Mouse (Mus musculus) WW6 (cell line): Measurements from ENCODE around the gene Fcgr1.
"Not testable (repeated sequence)": the region's sequence is repeated elsewhere in the genome, so short reads cannot be mapped to it uniquely, and the experiment has no call there.

Experiments
- DNase-seq: peaks from one replicate; pipeline ENCODE4 v3.0.0-alpha.2; 2013; ENCODE audit warnings: low read depth, low spot score

Fcgr1 gene

GRCm38 (mm10) chr3:96293787-96294186 lies at the start of gene Fcgr1:
TSS of gene Fcgr1 (minus strand) at chr3:96293969.
- no peak for DNase-seq

DNA sequence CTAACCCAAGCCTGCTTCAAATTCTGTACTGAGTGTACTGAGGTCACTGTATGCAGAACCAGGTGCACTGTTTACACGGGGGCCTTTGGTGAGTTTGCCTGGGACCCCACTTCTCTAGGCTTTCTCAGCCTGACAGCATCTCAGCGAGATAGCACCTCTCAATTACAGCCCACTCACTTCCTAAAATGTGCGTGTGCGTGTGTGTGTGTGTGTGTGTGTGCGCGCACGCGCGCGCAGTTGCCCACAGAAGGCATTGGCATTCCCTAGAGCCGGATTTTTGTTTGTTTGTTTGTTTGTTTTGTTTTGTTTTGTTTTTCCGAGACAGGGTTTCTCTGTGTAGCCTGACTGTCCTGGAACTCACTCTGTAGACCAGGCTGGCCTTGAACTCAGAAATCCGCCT lies 48.9 kb upstream of the Fcgr1 start:
- DNase-seq, result not testable (repeated sequence)

GRCm38 (mm10) chr3:96342100-96342499 lies 48.3 kb upstream of the Fcgr1 start:
- not testable (repeated sequence) for DNase-seq

DNA sequence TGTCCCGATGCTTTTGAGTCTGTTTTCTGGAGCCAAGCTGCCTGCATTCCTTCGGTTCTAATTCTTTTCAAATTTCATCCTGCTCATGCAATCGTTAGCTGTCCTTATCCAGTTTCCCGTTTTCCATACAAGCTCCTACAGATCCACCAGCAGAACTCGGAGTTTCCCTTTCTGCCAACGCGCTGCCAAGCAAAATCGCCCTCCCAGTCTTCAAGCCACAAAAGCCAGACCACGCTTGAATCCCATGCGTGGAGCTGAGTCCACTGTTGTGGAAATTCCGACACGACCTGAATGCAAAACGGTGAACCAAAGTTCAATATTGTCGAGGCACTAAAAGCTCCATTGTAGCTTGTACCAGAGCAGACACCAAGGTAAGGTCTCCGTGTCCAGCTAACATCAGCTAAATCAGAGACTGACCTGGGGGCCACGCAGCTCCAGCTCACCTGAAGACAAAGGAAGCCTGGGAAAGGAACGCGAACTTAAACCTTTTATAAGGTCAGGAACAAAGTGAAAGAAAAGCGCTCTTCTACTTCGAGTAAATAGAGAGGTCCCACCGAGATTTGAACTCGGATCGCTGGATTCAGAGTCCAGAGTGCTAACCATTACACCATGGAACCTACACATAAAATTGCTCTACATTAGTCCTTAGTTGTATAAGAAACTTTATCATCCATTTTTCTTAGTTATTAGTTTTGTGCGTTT lies 47.0 kb upstream of the Fcgr1 start:
- no peak for DNase-seq

DNA sequence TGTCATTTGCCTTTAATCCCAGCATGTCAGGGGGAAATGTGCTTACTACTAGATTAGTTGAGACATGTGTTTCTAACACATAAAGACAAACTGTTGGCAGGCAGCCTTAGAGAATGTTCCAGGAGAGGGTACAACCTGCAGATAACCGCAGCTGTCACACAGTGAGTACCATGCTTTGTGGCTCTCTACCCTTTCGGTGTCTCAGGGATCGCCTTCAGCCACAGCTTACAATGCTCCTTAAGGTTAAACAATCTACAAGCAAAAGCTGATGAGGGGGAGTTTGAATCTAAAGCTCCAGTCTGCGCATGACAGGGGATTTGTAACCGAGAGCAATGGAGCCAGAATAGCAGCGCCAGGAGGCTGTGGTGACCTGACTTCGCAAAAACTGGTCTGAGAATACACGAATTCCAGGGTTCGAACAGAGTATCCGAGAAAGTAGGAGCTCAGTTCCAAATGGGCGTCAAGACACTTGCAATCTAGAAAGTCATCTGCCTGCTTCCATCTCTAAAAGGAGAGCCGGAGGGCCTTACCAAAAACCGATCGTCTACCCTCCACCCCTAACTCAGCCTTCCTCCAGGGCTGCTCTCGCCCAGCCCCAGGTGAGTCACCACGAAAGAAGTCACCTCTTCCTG lies 45.2 kb upstream of the Fcgr1 start:
- no peak for DNase-seq

GRCm38 (mm10) chr3:96338043-96338442 lies 44.3 kb upstream of the Fcgr1 start:
- no peak for DNase-seq

GRCm38 (mm10) chr3:96337269-96337668 lies 43.5 kb upstream of the Fcgr1 start:
- DNase-seq, result no peak

- no peak for DNase-seq
These were observed 42.9 kb upstream of the Fcgr1 start for GRCm38 (mm10) chr3:96336636-96337035.

GRCm38 (mm10) chr3:96335591-96335990 lies 41.8 kb upstream of the Fcgr1 start:
- no peak for DNase-seq

GRCm38 (mm10) chr3:96335163-96335550 lies 41.4 kb upstream of the Fcgr1 start:
- no peak for DNase-seq

DNA sequence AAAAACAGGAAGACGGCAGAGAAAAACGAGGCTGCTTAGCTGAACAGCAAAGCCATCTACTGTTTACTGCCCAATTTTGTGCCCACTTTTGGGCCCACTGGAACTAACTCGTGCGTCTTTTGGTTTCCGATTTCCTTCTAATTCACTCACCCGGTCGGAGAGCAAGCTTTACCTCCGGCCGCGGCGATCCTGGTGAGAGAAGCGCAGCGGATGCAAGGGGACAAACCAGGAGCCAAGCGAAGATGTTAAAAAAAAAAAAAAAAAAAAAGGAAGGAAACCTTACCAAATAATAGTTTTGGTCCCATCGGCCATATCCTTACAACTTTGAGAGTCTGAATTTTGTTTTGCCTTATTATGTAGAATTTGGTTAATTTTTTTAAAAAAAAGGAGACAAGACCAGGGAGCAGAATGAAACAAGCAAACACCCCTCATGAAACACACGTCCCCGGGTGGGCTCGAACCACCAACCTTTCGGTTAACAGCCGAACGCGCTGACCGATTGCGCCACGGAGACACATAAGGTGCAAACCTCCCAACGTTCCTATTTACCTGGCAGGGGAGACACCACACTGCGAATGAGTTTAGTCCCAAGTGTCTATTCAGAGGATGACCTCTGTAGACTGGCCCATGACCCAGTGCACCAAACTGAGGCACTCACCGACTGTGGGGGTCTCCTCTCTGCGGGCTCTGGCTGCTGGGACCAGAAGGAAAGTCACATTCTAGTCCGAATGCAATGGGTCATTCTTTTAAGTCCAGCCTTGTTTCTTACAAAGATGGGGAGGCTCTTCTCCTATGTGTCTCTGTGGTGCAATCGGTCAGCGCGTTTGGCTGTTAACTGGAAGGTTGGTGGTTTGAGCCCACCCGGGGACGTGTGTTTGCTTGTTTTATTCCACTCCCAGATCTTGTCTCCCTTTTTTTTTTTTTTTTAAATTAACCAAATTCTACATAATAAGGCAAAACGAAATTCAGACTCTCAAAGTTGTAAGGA lies 40.7 kb upstream of the Fcgr1 start:
- no peak for DNase-seq

DNA sequence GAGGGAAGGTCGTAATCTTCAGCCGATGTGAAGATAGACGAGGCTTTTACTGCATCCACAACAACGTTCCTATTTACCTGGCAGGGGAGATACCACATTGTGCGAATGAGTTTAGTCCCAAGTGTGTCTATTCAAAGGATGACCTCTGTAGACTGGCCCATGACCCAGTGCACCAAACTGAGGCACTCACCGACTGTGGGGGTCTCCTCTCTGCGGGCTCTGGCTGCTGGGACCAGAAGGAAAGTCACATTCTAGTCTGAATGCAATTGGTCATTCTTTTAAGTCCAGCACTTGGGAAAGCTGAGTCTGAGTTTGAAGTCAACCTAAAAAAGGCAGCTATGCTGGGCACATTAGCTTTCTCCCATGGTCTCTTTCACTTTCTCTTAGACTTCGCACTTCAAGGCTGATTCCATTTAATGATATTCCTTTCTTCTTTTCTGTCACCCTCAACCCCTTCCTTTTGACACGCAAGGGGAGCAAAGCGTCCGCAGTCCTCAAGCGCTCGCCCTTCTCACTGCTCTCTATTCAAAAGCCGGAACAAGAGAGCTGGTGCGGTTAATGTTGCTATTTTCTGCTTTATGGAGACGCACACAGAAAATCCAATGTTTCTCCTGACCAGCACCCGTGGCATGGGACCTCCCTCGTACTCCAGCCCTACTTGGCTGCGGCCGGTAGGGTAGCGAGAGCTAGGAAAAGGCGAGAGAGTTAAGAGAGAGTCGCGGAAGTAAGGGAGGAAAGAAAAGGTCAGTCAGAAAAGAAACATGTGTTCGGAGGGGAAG lies 39.8 kb upstream of the Fcgr1 start:
- no peak for DNase-seq

DNA sequence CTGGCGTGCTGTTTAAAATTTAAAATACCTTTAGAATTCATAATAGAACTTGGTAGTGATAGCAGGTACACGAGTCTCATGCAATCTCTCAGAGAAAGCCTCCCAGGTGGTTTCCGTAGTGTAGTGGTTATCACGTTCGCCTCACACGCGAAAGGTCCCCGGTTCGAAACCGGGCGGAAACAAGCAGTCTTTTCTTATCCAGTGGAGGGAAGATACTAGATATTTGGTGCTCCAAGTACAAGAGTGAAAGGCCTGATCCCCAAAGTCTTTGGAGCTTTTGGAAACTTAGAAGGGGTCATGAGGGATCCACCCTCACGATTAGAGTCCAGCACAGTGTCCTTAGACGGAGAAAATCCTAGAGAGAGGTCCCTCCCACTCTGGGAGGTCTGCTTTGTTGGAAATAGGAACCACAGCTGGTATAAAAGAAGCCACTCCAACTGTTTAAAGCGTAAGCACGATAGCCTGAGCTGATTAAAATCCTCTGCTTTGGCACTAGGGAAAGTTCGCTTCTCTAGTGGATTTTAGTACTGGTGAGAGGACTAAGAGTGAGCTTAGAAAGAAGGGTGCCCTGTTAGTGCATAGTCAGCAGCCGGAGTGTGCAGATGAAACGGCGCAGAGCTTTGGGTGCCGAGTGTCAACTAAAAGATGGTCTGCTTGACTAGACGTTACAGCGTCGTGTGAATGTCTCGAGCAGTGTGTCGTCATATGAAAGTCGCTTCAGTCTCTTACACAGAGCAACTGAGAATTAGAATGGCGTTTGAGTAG lies 39.0 kb upstream of the Fcgr1 start:
- DNase-seq, result peak; percentile 54

GRCm38 (mm10) chr3:96332000-96332399 lies 38.2 kb upstream of the Fcgr1 start:
- no peak for DNase-seq

DNA sequence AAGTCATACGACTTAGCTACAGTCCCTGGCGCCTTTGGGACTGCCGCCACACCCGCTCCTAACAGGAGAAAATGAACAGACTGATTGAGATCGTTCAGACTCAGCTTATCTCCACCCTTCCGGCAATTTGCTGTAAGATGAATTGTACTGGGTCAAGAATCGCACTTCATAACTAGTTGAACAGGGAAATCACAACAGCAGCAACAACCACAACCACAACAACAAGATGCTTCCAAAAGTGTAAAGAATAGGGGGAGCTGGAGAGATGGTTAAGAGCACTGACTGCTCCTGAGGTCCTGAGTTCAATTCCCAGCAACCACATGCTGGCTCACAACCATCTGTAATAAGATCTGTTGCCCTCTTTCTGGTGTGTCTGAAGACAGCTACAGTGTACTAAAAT lies 37.7 kb upstream of the Fcgr1 start:
- no peak for DNase-seq

DNA sequence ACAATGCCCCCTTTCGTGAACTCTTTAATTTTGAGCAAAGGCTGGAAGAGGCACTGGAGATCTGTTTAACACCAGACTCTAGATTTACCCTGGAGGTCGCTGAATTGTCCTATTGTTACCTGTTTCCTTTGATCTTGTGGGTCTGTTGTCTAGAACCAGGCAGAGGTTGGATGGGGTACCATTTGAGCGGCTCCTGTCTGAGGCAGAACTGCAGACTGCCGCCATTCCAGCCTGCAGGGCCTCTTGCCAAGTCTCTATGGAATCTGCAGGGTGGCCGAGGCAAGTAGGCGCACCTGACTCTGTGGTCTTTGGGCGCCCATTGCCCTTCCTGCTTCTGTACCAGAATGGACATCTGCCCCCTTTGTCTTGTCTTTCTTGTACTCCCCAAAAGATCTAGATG lies 36.8 kb upstream of the Fcgr1 start:
- DNase-seq, result no peak

- DNase-seq, result no peak
These were observed 36.4 kb upstream of the Fcgr1 start for GRCm38 (mm10) chr3:96330181-96330580.

GRCm38 (mm10) chr3:96328730-96329387 lies 35.1 kb upstream of the Fcgr1 start:
- DNase-seq, result peak; percentile 71

GRCm38 (mm10) chr3:96328060-96328729 lies 34.4 kb upstream of the Fcgr1 start:
- peak; percentile 65 for DNase-seq

- no peak for DNase-seq
These were observed 33.9 kb upstream of the Fcgr1 start for GRCm38 (mm10) chr3:96327647-96328046.
